10 mouse cellular contexts compared by ENCODE assay signal in the genomic region with DNA sequence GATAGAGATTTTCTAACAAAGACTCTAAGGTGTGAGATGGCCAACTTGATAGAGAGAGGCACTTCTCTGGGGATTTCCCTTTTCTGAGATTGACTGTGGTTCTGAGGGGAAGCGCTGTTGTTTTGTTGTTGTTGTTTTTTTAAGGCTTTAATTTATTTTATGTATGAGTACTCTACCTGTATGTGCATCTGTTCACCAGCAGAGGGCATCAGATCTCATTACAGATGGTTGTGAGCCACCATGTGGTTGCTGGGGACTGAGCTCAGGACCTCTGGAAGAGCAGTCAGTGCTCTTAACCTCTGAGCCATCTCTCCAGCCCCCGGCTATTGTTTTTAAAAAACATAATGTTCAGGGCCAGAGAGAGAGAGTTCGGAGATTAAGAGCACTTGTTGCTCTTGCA. TPM values are rescaled to one million over a fixed set of nuclear protein-coding genes. Genes with fewer than 3 reads are reported as not detected.
"Had no signal": no experiment of that assay in that cellular context is flagged by ENCODE, and none has a peak within 500 bp of the region (broad histone marks: within the 10 kb centered on the region; RNA-seq: fewer than 3 reads in every experiment).

No protein-coding gene starts in this region.

RNA-seq across cellular contexts. Expression of a gene that starts 57.9 kb away (rescaled TPM):
- total RNA-seq: megakaryocyte, adult 5-6 weeks; monocyte, adult 5-6 weeks had no signal
- polyA plus RNA-seq: kidney, embryonic 15.5 days; limb, embryonic 12.5 days; liver, embryonic 13.5 days; lung, adult 2 months; midbrain, embryonic 10.5 days; midbrain, embryonic 14.5 days; neural tube, embryonic 13.5 days; spleen, adult 2 months had no signal
